Mouse (Mus musculus) erythroblast, embryonic 14.5 days (primary cell): ENCODE measurements around the gene Acpp. TPM values are rescaled to one million over a fixed set of nuclear protein-coding genes. Genes with fewer than 3 reads are reported as not detected.

Experiments used
- H3K27me3 ChIP-seq: 2 replicates; pipeline ENCODE4 v1.6.1; 2012; ENCODE audit warnings: inconsistent platforms; ENCODE audit not compliant: control insufficient read depth
- H3K36me3 ChIP-seq: 2 replicates; pipeline ENCODE4 v1.6.1; 2012; ENCODE audit warnings: mild to moderate bottlenecking, inconsistent platforms; ENCODE audit not compliant: control insufficient read depth
- H3K4me1 ChIP-seq: 2 replicates; pipeline ENCODE4 v1.6.1; 2012; ENCODE audit warnings: inconsistent platforms; ENCODE audit not compliant: control insufficient read depth
- H3K4me3 ChIP-seq: replicated peaks from 2 replicates; pipeline ENCODE3; 2012; ENCODE audit warnings: moderate library complexity, mild to moderate bottlenecking, inconsistent platforms
- H3K9me3 ChIP-seq: 2 replicates; pipeline ENCODE4 v1.6.1; 2012; ENCODE audit warnings: low read length, inconsistent platforms, mixed read lengths; ENCODE audit not compliant: control insufficient read depth
- GATA1 ChIP-seq: IDR thresholded peaks from 2 replicates; pipeline ENCODE4 v1.6.1; 2012; ENCODE audit warnings: low read length, inconsistent platforms, mixed read lengths
- TAL1 ChIP-seq: IDR thresholded peaks from 3 replicates; pipeline ENCODE4 v1.6.1; 2012; ENCODE audit warnings: low read length, inconsistent platforms, mixed read lengths
- polyA plus RNA-seq: library from polyadenylated mRNA; stranded (reverse); fragments of >175 nt; gene quantifications from 2 replicates; pipeline ENCODE4 v1.2.3, GENCODE M21; 2012

The Acpp gene
- polyA plus RNA-seq, 1 experiment, result not detected

DNA sequence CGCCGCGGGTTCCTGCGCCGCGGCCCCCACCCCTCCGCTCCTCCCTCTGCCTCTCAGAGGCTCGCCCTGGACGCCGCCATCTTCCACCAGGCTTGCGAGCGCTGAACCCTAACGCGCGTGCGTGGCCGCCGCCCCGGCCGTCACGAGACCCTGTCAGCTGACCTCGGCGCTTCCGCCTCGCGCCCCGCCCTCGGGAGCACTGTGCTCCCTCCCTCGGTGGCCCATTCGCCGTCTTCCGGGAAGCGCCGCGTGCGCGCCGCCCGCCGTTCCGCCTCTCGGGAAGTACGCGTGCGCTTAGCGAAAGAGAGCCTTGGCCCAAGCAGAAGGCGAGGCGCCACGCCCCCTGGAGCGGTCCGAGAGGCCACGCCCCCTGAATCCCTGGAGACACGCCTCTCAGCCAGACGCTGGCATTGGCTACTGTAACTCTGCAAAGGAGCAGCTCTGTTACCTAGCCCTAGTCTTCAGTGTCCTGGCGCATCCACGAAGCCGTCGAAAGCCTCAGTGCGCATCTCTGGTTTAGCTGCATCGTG, 74.7 kb downstream of the Acpp start, which contains the start of gene Dnajc13:
TSS of gene Dnajc13 (minus strand) at position 108 of the 530 bp plus-strand sequence.
- no peaks in the 10 kb centered on the region for H3K27me3 ChIP-seq
- peak within 1 kb of the TSS; percentile 87 for H3K4me3 ChIP-seq
- no peaks in the 10 kb centered on the region for H3K9me3 ChIP-seq
- no peaks in the 10 kb centered on the region for H3K36me3 ChIP-seq
- peaks cover 33% of the 10 kb centered on the region for H3K4me1 ChIP-seq
- no peak for TF ChIP-seq GATA1
- TF ChIP-seq TAL1, result no peak

DNA sequence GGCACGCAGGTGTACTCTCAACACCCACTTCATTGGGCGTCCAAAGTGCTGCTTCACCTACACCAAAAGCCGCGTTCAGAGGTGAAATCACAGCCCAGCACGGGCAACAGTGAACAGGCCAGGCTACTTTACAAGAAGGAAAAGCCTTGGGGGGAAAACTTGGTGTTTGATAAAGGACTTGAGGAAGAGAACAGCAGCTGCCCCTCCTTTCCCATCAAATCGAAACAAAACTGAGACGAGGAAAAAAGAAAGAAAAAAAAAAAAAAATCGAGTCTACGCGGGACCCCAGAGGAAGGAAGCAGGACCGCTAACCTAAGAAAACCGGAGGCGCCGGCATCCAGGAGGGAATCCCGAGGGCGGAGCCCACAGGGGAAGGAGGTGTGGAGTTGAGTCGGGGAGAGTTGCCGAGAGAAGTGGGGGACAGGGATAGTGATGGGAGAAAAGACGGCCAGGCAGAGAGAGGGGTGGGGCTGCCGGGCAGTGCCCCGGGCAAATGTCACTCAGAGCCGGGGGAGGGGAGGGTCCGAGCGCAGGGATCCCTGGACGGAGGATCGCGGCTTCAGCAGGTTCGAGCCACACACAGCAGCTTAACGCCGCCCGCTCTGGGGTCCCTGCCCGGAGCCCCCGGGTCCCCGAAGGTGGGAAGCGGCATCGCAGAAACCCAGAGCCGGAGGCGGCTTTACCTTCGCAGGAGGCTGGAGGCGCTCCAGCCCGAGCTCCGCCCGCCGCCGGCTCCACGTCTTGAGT, 75.4 kb downstream of the Acpp start:
- no peaks in the 10 kb centered on the region for H3K9me3 ChIP-seq
- H3K27me3 ChIP-seq, result no peaks in the 10 kb centered on the region
- peaks cover 33% of the 10 kb centered on the region for H3K4me1 ChIP-seq
- H3K4me3 ChIP-seq, result peak overlapping the region; percentile 87
- no peaks in the 10 kb centered on the region for H3K36me3 ChIP-seq
- TF ChIP-seq TAL1, result no peak
- TF ChIP-seq GATA1, result no peak

DNA sequence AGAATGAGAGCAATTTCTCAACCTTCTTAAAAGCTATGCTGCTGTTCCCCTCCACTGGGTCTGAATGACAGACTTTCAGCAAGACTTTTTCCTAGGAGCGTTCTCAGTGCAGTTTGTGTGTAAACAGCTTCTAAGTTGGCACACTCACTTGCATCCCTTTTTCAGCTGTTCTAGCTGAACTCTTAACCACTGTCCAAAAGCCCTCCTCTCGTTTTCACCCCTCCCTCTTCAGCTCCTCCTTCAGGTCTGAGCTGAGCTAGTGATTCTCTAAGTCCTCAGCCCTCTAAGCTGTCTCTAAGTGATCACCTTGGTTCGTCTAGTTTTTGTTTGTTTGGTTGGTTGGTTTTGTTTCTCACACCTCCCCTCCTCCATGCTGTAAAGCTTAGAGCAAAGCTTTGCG, 77.2 kb downstream of the Acpp start:
- TF ChIP-seq TAL1, result no peak
- no peak for TF ChIP-seq GATA1
- Histone ChIP-seq H3K36me3 (no peaks in the 10 kb centered on the region), H3K27me3 (no peaks in the 10 kb centered on the region), H3K9me3 (no peaks in the 10 kb centered on the region), H3K4me3 (no peak overlapping the region), H3K4me1 (peaks cover 33% of the 10 kb centered on the region)

DNA sequence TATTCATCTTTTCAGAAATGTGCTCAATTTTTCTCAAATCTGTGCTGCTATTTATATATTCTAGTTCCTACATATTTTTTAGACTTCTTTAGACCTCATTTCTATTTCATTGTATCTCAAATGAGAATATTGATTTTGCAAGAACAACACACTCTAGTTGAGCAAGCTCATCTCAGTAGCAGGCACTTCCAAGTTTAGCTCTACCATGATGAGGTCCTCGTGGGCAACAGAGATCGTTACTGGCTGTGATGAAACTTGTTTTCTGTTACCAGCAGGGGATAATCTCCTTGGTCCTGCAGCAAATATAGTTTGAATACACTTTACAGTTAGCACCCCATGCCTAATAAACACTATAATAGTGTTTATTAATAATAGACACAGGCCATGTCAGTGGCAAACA, 81.5 kb downstream of the Acpp start:
- Histone ChIP-seq H3K9me3 (no peaks in the 10 kb centered on the region), H3K36me3 (peaks cover 2% of the 10 kb centered on the region; the same call in 1 of the 2 replicates), H3K4me1 (peaks cover 23% of the 10 kb centered on the region), H3K27me3 (no peaks in the 10 kb centered on the region), H3K4me3 (no peak overlapping the region)
- no peak for TF ChIP-seq GATA1

DNA sequence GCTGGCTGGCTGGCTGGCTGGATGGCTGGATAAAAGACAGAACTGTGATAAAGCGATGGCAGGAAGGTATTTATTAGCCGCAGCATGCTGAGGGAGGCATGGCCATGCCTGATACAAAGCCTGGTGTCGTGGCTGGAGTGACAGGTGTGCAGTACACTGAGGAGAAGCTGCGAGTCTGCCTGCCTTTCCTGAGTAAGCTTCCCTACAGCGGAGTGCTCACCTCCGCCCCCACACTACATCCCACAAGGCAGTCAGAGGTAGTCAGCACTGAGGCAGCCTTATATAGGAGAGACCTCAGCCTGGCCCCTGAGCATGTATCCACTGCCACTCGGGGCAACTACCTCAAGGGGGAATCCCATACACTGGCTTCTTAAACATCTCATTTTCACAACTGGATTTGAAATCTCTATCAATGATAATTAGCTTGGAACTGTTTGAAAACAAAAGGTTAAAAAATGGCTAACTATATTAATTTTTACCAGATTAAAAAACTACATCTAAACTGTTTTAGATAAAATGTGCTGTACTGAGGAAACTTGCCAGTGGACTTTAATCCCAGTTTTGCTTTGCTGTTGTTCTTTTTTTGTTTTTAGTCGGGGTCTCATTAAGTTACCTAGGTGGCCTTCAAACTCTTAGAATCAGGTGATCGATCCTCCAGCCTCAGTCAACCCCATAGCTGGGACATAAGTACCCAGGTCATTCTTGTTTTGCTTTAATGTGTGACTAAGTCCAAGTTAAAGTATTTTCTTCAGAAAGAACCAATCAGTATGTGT, 83.0 kb downstream of the Acpp start:
- H3K36me3 ChIP-seq, result peaks cover 2% of the 10 kb centered on the region; the same call in 1 of the 2 replicates
- TF ChIP-seq TAL1, result no peak
- TF ChIP-seq GATA1, result no peak
- no peak overlapping the region for H3K4me3 ChIP-seq
- peaks cover 12% of the 10 kb centered on the region for H3K4me1 ChIP-seq
- no peaks in the 10 kb centered on the region for H3K27me3 ChIP-seq
- no peaks in the 10 kb centered on the region for H3K9me3 ChIP-seq

DNA sequence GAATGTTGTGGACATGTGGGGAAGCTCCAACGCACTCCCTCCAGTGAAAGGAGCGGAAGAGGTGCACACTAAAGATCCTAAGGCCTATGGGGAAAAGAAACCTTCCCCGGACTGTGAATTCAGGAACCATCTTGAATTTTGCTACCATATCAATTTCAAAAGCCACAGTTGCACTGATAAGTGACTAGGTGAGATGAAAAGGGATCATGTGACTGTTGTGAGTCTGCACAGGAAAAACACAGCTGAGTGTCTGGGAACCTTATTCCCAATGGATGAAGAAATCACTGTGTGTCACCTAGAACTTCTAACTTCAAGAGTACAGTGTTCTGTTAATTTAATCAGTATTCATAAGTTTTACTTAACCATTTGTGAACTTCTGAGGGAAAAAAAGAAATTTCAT, 84.9 kb downstream of the Acpp start:
- peaks cover 9% of the 10 kb centered on the region for H3K4me1 ChIP-seq
- no peaks in the 10 kb centered on the region for H3K27me3 ChIP-seq
- peaks cover 2% of the 10 kb centered on the region; the same call in 1 of the 2 replicates for H3K36me3 ChIP-seq
- H3K9me3 ChIP-seq, result no peaks in the 10 kb centered on the region
- no peak overlapping the region for H3K4me3 ChIP-seq
- no peak for TF ChIP-seq TAL1

DNA sequence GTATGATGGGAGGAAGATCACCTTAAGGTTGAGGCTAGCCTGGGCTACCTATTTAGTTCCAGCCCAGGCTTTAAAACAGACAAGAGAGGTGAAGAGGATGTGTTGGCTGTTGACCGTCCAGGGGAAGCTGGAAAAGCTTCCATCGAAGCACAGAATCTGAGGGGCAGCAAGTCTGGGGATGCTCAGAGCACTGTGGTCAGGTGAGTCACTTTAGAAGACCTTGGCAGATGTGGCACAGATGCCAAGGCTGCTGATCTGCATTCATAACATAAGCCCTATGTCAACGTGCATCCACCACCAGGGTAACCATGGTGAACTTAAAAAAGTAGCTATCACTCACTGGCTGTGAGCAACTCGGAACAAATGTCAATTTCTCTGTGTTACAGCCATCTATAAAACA, 85.9 kb downstream of the Acpp start:
- Histone ChIP-seq H3K27me3 (no peaks in the 10 kb centered on the region), H3K36me3 (peaks cover 2% of the 10 kb centered on the region), H3K4me1 (peaks cover 9% of the 10 kb centered on the region), H3K4me3 (no peak overlapping the region), H3K9me3 (no peaks in the 10 kb centered on the region)
- TF ChIP-seq GATA1 (no peak), TAL1 (no peak)

DNA sequence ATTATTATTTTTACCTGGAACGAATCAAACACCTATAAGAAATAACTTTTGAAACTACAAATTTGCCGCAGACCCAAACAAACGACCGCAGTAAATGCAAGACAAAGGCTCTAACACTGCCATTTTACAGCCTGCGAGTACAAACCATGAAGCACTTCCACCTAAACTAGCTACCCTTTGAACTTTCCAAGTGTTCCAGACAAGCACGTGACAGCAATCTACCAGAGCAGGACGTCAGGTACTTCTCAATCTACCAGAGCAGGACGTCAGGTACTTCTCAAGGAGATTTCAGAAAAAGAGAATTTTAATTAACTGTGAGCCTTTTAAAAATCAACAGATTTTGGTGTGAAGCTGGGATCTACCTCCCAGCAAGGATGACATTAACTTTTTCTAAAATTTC, 86.4 kb downstream of the Acpp start:
- TF ChIP-seq TAL1 (no peak), GATA1 (no peak)
- Histone ChIP-seq H3K36me3 (peaks cover 2% of the 10 kb centered on the region), H3K9me3 (no peaks in the 10 kb centered on the region), H3K4me1 (peaks cover 9% of the 10 kb centered on the region), H3K27me3 (no peaks in the 10 kb centered on the region), H3K4me3 (no peak overlapping the region)

DNA sequence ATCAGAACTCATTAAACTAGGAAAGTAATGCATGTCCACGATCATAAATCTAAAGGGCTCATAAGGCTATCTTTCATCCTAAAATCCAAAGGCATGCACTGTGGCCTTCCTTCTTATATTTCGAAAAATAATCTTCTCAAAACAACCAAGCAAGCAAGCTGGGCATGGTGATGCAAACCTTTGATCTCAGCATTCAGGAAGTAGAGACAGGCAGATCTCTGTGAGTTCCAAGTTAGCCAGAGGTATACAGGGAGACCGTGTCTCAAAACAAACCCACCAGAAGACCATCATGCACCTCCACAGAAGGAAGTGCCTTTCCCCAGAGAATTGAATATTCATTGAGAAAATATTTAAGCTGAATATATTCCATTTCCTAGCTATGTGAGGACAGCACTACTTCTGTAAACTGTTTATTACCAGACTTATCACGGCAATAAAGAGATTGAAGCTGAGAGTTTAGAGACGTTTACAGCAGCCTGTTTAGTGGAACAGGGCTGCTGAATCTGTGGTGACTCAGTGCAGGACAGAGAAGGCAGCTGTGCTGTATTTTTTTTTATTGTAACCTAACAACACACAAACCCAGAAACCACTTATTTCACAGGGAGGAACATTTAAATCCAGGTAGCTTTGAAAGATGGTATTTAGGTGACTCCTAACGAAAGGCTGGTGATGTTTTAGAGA, 90.1 kb downstream of the Acpp start:
- Histone ChIP-seq H3K4me3 (no peak overlapping the region), H3K27me3 (no peaks in the 10 kb centered on the region), H3K4me1 (peaks cover 2% of the 10 kb centered on the region), H3K9me3 (no peaks in the 10 kb centered on the region), H3K36me3 (peaks cover 4% of the 10 kb centered on the region)
- TF ChIP-seq GATA1, result no peak
- no peak for TF ChIP-seq TAL1
